Mouse (Mus musculus) intestine, postnatal 0 days (tissue): Measurements from ENCODE around the gene Ephx1. TPM values are rescaled to one million over a fixed set of nuclear protein-coding genes. Genes with fewer than 3 reads are reported as not detected.
A peak's percentile ranks its signal among the peaks of the same experiment; 100 is the strongest.

Experiments used
- ATAC-seq: fragments of 200-750 bp; cut with Nextera tagmentation; 2 replicates; pipeline ENCODE4 v1.8.0; 2017; ENCODE audit warnings: mild to moderate bottlenecking, moderate TSS enrichment, moderate library complexity
- H3K27ac ChIP-seq: fragments of 300-500 bp; sonication (generic); 2 replicates; pipeline ENCODE4 v1.5.1; 2014; ENCODE audit warnings: mild to moderate bottlenecking, low read depth, low read length, moderate library complexity
- H3K27me3 ChIP-seq: fragments of 300-500 bp; sonication (generic); replicated peaks from 2 replicates; pipeline ENCODE4 v1.6.1; 2014; ENCODE audit warnings: low read length, mixed read lengths; ENCODE audit not compliant: control insufficient read depth, insufficient read depth
- H3K36me3 ChIP-seq: fragments of 300-500 bp; sonication (generic); 2 replicates; pipeline ENCODE4 v1.6.1; 2014; ENCODE audit warnings: mild to moderate bottlenecking, moderate library complexity; ENCODE audit not compliant: control insufficient read depth, insufficient read depth
- H3K4me1 ChIP-seq: fragments of 300-500 bp; sonication (generic); replicated peaks from 2 replicates; pipeline ENCODE4 v1.6.1; 2014; ENCODE audit warnings: antibody characterized with exemption, low read length, mixed read lengths; ENCODE audit not compliant: control insufficient read depth, insufficient read depth
- H3K4me2 ChIP-seq: fragments of 300-500 bp; sonication (generic); replicated peaks from 2 replicates; pipeline ENCODE4 v1.6.1; 2014; ENCODE audit warnings: low read depth, mild to moderate bottlenecking, moderate library complexity
- H3K4me3 ChIP-seq: fragments of 300-500 bp; sonication (generic); 2 replicates; pipeline ENCODE4 v1.5.1; 2014; ENCODE audit warnings: low read depth, low read length
- H3K9ac ChIP-seq: fragments of 300-500 bp; sonication (generic); 2 replicates; pipeline ENCODE4 v1.6.1; 2014; ENCODE audit warnings: mild to moderate bottlenecking, low read depth, low read length
- H3K9me3 ChIP-seq: fragments of 300-500 bp; sonication (generic); 2 replicates; pipeline ENCODE4 v1.6.1; 2016; ENCODE audit warnings: mixed run types; ENCODE audit not compliant: control insufficient read depth
- CTCF ChIP-seq: sonication (generic); IDR thresholded peaks from 2 replicates; pipeline ENCODE4 v1.5.1; 2016; ENCODE audit warnings: low read depth, mild to moderate bottlenecking, control low read depth, antibody characterized with exemption, moderate library complexity
- WGBS: fragments of 180-500 bp; shearing (Covaris S2); extraction: QIAGEN DNeasy Blood & Tissue Kit; methylation state at CpG from one replicate; pipeline ENCODE4 v1.1.7; 2014; 5-methylcytosine and 5-hydroxymethylcytosine counted together
- polyA plus RNA-seq: library from polyadenylated mRNA; unstranded; fragments of >200 nt; fragmentation: Nextera tagmentation; extraction: Ambion mirVana; gene quantifications from 2 replicates; pipeline ENCODE4 v1.2.1, GENCODE M21; 2015

Gene Ephx1
- polyA plus RNA-seq, 1 experiment from 2014 or later, result 4.3 TPM

- ATAC-seq, result peak; percentile 54
- no peak overlapping the region for H3K4me3 ChIP-seq
- no peaks in the 10 kb centered on the region for H3K4me1 ChIP-seq
- no peak overlapping the region for H3K27ac ChIP-seq
- no peaks in the 10 kb centered on the region for H3K9me3 ChIP-seq
- no peaks in the 10 kb centered on the region for H3K36me3 ChIP-seq
- peak; percentile 89 for TF ChIP-seq CTCF
- H3K9ac ChIP-seq, result no peak overlapping the region
- H3K4me2 ChIP-seq, result no peak overlapping the region
- 0 out of 2 replicates have a peak, but pooled peaks cover 5% of the 10 kb centered on the region for H3K27me3 ChIP-seq
- WGBS, result 3% methylated on average over 1 of the region's 1 CpGs
Observed at GRCm38 (mm10) chr1:181022265-181022664, 1.6 kb upstream of the Ephx1 start.

- ATAC-seq, result no peak
- Histone ChIP-seq H3K36me3 (no peaks in the 10 kb centered on the region), H3K27me3 (0 out of 2 replicates have a peak, but pooled peaks cover 5% of the 10 kb centered on the region), H3K4me2 (no peak overlapping the region), H3K27ac (no peak overlapping the region), H3K4me3 (no peak overlapping the region), H3K9ac (no peak overlapping the region), H3K4me1 (no peaks in the 10 kb centered on the region), H3K9me3 (no peaks in the 10 kb centered on the region)
- no peak for TF ChIP-seq CTCF
- WGBS, result 64% methylated on average over 7 of the region's 7 CpGs
Observed at GRCm38 (mm10) chr1:181021488-181021865, 773 bp upstream of the Ephx1 start.

- Histone ChIP-seq H3K27me3 (no peaks in the 10 kb centered on the region), H3K4me2 (no peak overlapping the region), H3K9ac (no peak overlapping the region), H3K36me3 (no peaks in the 10 kb centered on the region), H3K27ac (no peak overlapping the region), H3K9me3 (no peaks in the 10 kb centered on the region), H3K4me1 (0 out of 2 replicates have a peak, but pooled peaks cover 3% of the 10 kb centered on the region), H3K4me3 (no peak overlapping the region)
- no peak for ATAC-seq
- no peak for TF ChIP-seq CTCF
- 74% methylated on average over 13 of the region's 13 CpGs for WGBS
Observed at GRCm38 (mm10) chr1:181017890-181018420, 2.7 kb downstream of the Ephx1 start.

GRCm38 (mm10) chr1:181017212-181017711, 3.4 kb downstream of the Ephx1 start:
- H3K27me3 ChIP-seq, result no peaks in the 10 kb centered on the region
- peak; percentile 70 for ATAC-seq
- TF ChIP-seq CTCF, result 0 out of 2 replicates have a peak, but pooled peaks have one; percentile 3
- peak overlapping the region; percentile 23; the same call in 1 of the 2 replicates for H3K9ac ChIP-seq
- H3K27ac ChIP-seq, result no peak overlapping the region
- peak overlapping the region; percentile 43 for H3K4me3 ChIP-seq
- peak overlapping the region; percentile 81 for H3K4me2 ChIP-seq
- H3K36me3 ChIP-seq, result no peaks in the 10 kb centered on the region
- H3K4me1 ChIP-seq, result 0 out of 2 replicates have a peak, but pooled peaks cover 3% of the 10 kb centered on the region
- no peaks in the 10 kb centered on the region for H3K9me3 ChIP-seq
- 0% methylated on average over 22 of the region's 22 CpGs for WGBS

- Histone ChIP-seq H3K27me3 (no peaks in the 10 kb centered on the region), H3K27ac (no peak overlapping the region), H3K9me3 (no peaks in the 10 kb centered on the region), H3K36me3 (no peaks in the 10 kb centered on the region), H3K4me2 (peak overlapping the region; percentile 81), H3K4me3 (peak overlapping the region; percentile 43), H3K9ac (peak overlapping the region; percentile 23; the same call in 1 of the 2 replicates), H3K4me1 (0 out of 2 replicates have a peak, but pooled peaks cover 3% of the 10 kb centered on the region)
- ATAC-seq, result peak; percentile 32
- no peak for TF ChIP-seq CTCF
- 6% methylated on average over 21 of the region's 21 CpGs for WGBS
Observed at GRCm38 (mm10) chr1:181016532-181017131, 4.1 kb downstream of the Ephx1 start.

- Histone ChIP-seq H3K9me3 (no peaks in the 10 kb centered on the region), H3K4me1 (0 out of 2 replicates have a peak, but pooled peaks cover 3% of the 10 kb centered on the region), H3K27ac (peak overlapping the region; percentile 37; the same call in 1 of the 2 replicates), H3K36me3 (no peaks in the 10 kb centered on the region), H3K4me2 (no peak overlapping the region), H3K4me3 (no peak overlapping the region), H3K27me3 (no peaks in the 10 kb centered on the region), H3K9ac (no peak overlapping the region)
- no peak for TF ChIP-seq CTCF
- 74% methylated on average over 4 of the region's 4 CpGs for WGBS
- ATAC-seq, result no peak
Observed at GRCm38 (mm10) chr1:181016045-181016444, 4.7 kb downstream of the Ephx1 start.
